Mouse (Mus musculus) adrenal gland, postnatal 14 days (tissue): ENCODE measurements around the gene Itga9. TPM values are rescaled to one million over a fixed set of nuclear protein-coding genes. Genes with fewer than 3 reads are reported as not detected.

Experiments
- DNase-seq: peaks from one replicate; pipeline ENCODE4 v3.0.0; 2021; ENCODE audit warnings: mixed read lengths
- total RNA-seq: library from RNA; stranded (reverse); gene quantifications from 2 replicates; pipeline ENCODE4 v1.2.3, GENCODE M21; 2021

Gene Itga9
- total RNA-seq, 1 experiment from 2014 or later: 44.2 TPM

- no peak for DNase-seq
Observed at GRCm38 (mm10) chr9:118653436-118653835, 46.9 kb downstream of the Itga9 start.

DNA sequence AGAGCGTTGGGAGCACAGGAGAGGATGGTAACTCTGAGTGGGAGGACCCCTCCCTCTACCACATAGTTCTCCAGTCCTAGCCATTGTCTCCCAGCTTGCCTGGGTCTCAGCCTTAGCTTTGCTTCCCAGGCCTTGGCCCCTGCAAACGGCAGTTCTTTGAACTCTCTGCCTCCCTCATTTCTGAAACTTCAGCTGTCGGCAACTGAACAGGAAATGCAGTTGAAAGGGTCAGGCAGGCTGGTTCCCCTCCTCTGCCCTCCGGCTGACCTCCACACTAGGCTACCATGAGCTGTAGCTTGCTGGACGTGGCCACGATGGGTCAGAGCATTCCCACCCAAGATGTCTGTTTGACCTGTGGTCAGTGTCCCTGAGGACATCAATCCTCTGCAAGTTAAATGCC, 48.5 kb downstream of the Itga9 start:
- peak; percentile 56 for DNase-seq

DNA sequence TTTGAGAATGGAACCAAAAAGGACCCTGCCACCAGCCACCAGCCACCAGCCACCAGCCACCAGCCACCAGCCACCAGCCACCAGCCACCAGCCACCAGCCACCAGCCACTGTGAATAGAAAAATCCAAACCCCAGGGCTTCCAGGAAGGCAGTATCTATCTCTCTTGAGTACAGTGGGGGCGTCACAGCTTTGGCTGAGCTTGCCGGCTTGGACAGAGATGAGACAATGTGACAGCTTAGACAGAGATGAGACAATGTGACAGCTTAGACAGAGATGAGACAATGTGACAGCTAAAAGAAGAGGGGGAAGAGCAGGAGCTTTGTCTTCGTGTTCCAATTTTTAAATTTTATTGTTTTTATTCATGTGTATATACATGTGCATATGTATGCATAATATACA, 49.2 kb downstream of the Itga9 start:
- no peak for DNase-seq

DNA sequence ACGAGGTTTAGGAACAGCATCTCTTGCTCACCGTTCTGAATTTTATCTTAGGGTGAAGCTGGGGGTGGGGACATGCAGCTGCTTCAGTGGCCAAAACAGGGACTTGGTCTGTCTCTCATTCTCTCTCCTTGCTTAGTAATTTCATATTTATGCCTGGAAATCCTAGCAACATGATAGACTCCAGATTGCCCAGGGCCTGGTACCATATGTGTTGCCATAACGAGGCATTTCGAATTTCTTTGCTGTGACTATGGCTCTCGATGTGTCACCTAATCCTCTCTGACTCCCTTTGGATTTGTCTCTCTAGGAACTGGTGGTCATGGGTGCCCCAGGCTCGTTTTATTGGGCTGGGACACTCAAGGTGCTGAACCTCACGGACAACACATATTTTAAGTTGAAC, 51.7 kb downstream of the Itga9 start:
- DNase-seq: no peak

DNA sequence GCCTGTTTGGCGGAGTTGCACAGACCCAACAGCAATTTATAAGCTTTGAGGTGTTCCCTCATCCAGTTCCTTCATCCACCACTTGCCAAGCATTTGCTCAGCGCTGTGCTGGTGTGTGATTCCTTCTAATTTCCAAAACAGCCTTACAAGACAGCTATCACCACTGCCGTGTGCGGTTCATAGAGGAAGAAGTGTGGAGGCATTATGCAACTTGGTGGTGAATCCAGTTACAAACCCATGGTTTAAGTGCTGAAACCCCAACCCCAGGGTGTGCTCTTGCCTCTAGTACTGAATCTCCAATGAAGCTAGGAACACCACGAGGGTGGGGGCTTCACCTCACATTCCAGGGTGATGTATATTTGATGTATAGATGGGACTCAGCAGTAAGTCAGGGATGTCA, 53.3 kb downstream of the Itga9 start:
- DNase-seq: no peak

DNA sequence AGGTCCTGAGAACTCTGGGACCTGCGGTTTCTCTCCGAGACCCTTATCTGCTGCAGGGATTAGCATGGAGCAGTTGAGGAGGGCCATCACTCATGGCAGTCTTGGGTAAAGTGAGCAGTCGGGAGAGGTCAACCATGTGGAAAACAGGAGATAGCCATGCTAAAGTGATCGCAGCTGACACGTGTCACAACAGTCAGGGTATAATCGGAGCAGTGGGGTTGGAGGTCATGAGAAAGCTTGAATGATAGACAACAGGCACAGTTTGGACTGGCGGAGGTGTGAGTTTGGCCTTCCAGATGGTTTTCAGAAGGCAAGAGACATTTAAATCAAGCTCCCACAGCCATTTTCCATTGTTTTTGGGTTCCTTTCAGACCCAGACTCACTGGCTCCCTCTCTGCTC, 53.8 kb downstream of the Itga9 start:
- no peak for DNase-seq

DNA sequence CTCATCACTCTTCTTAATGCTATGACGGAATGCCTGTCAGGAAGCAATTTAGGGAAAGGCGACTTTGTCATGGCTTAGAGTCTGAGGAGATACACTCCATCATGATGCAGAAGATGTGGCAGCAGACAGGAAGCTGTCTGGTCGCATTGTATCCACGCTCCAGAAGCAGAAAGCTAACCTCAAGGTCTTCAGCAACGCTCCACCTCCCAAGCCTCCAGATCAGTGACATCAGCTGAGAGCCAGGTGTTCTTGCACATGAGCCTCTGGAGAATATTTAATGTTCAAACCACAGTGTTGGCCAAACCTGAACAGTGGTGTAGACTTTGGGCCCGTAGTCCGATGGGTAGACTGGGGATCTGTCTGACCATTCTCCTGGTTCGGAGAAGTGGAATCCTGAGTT, 55.5 kb downstream of the Itga9 start:
- DNase-seq: no peak

- DNase-seq: peak; percentile 65
Observed at GRCm38 (mm10) chr9:118662476-118662875, 56.0 kb downstream of the Itga9 start.

DNA sequence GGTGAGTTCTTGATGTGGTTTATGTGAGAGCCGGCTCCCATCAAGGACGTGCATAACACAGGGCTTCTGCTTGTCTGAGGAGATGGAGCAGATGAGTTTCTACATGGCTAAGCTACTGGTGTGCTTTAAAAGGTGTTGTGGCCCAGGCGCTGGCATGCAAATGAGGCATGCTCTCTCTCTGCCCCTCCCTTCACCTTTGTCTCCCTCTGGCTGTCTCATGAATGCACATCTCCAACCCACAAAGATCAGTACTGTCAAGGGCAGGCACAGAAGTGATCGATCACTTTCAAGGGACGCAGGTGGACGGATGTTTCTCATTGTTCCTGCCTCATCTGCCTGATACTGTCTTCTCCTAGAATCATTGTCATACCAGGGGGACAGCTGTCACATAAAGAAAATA, 57.4 kb downstream of the Itga9 start:
- DNase-seq: no peak

GRCm38 (mm10) chr9:118666069-118666468, 59.6 kb downstream of the Itga9 start:
- no peak for DNase-seq

GRCm38 (mm10) chr9:118669696-118670095, 63.2 kb downstream of the Itga9 start:
- no peak for DNase-seq

- no peak for DNase-seq
Observed at GRCm38 (mm10) chr9:118674277-118674676, 67.8 kb downstream of the Itga9 start.

GRCm38 (mm10) chr9:118674761-118675160, 68.3 kb downstream of the Itga9 start:
- no peak for DNase-seq

DNA sequence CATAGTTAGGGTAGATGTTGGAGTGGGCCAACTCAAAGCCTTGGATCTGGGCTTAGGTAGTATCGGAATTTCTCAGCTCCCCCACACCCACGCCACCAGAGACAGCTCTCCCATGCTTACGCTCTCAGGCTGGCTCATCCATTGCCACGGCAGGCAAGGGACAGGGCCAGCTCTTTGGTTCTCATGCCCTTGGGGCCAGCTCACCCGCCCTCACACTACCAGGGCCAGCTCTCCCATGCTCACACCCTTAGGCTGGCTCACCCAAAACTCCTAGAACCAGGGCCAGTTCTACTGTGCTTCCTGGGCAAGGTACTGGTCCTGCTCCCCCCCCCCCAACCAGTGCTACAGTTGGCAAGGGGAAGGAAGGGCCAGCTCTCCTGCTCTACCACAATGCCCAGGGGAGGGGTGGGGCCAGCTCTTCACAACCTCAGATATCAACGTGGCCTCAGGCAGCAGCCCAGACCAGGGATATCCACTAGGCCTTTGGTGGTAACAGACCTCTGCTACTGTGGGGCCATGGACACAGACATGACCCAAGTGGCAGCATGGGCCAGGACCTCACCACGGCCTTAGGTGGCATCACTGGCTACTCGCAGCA, 69.2 kb downstream of the Itga9 start:
- DNase-seq: peak; percentile 43

DNA sequence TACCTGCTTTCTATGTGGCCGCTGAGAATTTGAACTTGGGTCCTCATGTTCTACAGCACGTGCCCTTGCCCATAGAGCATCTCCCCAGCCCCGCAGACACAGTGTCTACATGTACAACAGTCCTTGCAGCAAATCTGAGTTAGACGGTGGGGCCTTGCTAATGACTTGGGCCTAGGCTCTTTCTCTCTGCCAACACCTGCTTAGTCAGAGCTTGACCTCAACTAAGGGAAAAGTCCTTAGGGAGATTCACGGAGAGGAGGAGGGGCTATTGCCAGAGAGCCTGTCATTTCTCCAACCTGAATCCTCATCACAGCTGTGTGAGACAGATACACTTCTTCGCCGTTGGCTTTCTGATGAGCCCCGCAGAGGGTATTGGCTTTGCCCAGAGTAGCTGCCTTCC, 70.2 kb downstream of the Itga9 start:
- DNase-seq: peak; percentile 40

DNA sequence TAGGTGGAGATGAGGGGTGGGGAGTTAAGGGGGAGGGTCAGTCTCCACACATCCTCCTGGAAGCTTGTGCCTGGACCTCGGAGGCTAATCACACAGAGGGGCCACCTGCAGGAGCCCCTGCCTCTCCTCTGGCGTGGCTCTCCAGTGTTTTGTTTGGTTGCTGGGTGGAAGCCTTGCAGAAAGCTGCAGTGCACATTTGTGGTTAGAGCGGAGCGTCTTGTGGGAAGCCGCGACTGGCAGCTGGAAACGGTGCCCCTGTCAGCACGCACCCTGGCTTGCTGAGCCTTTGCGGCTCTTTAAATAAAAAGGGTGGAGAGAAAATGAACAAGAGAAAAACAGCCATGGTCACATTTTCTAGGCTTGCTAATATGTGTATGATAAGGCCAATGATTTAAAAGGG, 70.9 kb downstream of the Itga9 start:
- DNase-seq: no peak

GRCm38 (mm10) chr9:118678020-118678750, 71.7 kb downstream of the Itga9 start:
- no peak for DNase-seq

DNA sequence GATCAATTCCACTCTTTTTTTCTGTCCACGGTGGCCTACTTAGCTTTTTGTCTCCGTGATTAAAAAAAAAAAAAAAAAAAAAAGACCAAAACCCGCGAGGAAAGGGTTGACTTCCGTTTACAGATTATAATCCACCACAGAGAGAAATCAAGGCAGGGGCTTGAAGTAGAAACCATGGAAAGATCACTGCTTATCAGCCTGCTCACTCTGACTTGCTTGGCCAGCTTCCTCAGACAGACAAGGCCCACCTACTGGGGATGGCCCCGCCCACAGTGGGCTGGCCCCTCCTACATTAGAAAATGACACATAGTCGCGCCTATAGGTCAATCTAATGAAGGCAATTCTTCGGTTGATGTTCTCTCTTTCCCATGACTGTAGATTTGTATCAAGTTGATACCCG, 72.3 kb downstream of the Itga9 start:
- no peak for DNase-seq

DNA sequence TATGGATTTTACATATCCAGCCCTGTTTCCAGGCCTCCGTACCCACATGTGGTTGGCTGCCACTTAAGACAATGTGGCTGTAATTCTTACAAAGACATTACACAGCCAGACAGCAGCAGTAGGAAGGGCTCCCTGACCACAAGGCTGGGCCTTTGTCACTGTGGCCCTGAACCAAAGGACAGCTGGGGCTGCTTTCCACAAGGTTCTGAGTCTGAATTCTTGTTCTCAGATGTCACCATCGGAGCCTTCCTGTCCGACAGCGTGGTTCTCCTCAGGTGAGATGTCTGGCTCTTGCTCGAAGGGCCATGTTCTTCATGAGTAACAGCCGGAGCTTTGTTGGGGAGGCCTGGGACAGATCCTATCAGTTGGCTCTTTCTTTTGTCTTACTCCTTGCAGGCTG, 75.0 kb downstream of the Itga9 start:
- DNase-seq: peak; percentile 58

- no peak for DNase-seq
Observed at GRCm38 (mm10) chr9:118682154-118682553, 75.7 kb downstream of the Itga9 start.

GRCm38 (mm10) chr9:118683507-118683906, 77.0 kb downstream of the Itga9 start:
- no peak for DNase-seq

GRCm38 (mm10) chr9:118684343-118684742, 77.9 kb downstream of the Itga9 start:
- DNase-seq: no peak

DNA sequence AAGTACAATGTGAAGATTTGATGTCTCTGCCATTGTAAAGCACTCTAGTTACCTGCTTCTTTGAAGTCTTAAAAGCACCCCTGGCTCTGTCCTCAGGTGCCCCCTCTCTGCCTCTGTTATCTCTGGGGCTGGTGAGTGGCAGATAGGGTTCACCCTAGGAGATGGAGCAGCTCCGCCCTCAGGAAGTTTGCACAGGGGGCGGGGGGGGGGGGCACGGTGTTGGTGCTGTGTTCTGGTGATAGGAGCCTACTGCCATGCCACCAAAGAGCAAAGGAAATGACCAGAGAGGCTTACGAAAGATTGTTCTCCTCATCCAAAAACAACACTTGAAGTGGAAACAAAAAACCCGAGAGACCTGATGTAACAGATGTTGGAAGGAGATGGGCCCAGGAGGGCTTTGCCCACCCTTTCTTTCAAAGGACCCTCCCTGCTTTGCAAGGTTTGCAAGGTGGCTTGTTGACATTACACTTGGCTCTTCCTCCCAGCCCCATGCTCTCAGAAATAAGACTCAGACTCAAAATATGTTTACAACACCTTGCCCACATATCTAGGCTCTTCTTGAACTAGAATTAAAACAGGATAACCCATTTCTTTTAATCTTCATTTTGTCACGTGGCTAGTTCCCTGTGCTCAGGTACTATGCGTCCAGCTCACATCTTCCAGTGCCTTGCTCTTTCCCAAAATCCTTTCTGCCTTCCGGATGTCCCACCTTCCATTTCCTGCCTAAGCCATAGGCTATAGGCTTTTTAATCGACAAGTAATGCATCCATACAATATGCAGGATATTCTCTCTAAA, 79.9 kb downstream of the Itga9 start:
- DNase-seq: no peak
